Mouse (Mus musculus) ES-Bruce4 (cell line): Measurements from ENCODE around the gene Car10. TPM values are rescaled to one million over a fixed set of nuclear protein-coding genes. Genes with fewer than 3 reads are reported as not detected.

ENCODE experiments used
- H3K27ac ChIP-seq: 2 replicates; pipeline ENCODE4 v1.5.1; 2012; ENCODE audit warnings: low read length, inconsistent platforms; ENCODE audit not compliant: insufficient read depth
- H3K27me3 ChIP-seq: 2 replicates; pipeline ENCODE4 v1.6.1; 2012; ENCODE audit warnings: mild to moderate bottlenecking, low read length, inconsistent platforms; ENCODE audit not compliant: control insufficient read depth, poor library complexity, insufficient read depth, severe bottlenecking
- H3K36me3 ChIP-seq: 2 replicates; pipeline ENCODE4 v1.6.1; 2012; ENCODE audit warnings: inconsistent platforms, mild to moderate bottlenecking, low read length, moderate library complexity; ENCODE audit not compliant: control insufficient read depth, poor library complexity, insufficient read depth, severe bottlenecking
- H3K4me1 ChIP-seq: one replicate; pipeline ENCODE4 v1.8.1; 2011; ENCODE audit warnings: low read length; ENCODE audit not compliant: control insufficient read depth, insufficient read depth
- H3K4me3 ChIP-seq: 2 replicates; pipeline ENCODE4 v1.5.1; 2011; ENCODE audit warnings: low read depth, mild to moderate bottlenecking, low read length
- H3K9ac ChIP-seq: 2 replicates; pipeline ENCODE4 v1.6.1; 2012; ENCODE audit warnings: low read depth, mild to moderate bottlenecking, inconsistent platforms; ENCODE audit not compliant: poor library complexity, severe bottlenecking
- H3K9me3 ChIP-seq: replicated peaks from 2 replicates; pipeline ENCODE4 v1.6.1; 2012; ENCODE audit warnings: mild to moderate bottlenecking, low read length, inconsistent platforms; ENCODE audit not compliant: control insufficient read depth, poor library complexity, insufficient read depth, severe bottlenecking
- CTCF ChIP-seq: IDR thresholded peaks from one replicate; pipeline ENCODE4 v1.8.1; 2011; ENCODE audit warnings: low read depth, low read length
- EP300 ChIP-seq: IDR thresholded peaks from 2 replicates; pipeline ENCODE4 v1.6.1; 2011; ENCODE audit warnings: low read depth, low read length; ENCODE audit not compliant: insufficient read depth
- POLR2A ChIP-seq: IDR thresholded peaks from one replicate; pipeline ENCODE4 v1.8.1; 2011; ENCODE audit warnings: low read length; ENCODE audit not compliant: insufficient read depth
- polyA plus RNA-seq: library from polyadenylated mRNA; stranded (reverse); fragments of >200 nt; gene quantifications from 2 replicates; pipeline ENCODE4 v1.2.4, GENCODE M21; 2011; ENCODE audit warnings: low read depth; ENCODE audit not compliant: missing spikeins, insufficient read depth, insufficient read length

Gene Car10
- polyA plus RNA-seq, 1 experiment = not detected

DNA sequence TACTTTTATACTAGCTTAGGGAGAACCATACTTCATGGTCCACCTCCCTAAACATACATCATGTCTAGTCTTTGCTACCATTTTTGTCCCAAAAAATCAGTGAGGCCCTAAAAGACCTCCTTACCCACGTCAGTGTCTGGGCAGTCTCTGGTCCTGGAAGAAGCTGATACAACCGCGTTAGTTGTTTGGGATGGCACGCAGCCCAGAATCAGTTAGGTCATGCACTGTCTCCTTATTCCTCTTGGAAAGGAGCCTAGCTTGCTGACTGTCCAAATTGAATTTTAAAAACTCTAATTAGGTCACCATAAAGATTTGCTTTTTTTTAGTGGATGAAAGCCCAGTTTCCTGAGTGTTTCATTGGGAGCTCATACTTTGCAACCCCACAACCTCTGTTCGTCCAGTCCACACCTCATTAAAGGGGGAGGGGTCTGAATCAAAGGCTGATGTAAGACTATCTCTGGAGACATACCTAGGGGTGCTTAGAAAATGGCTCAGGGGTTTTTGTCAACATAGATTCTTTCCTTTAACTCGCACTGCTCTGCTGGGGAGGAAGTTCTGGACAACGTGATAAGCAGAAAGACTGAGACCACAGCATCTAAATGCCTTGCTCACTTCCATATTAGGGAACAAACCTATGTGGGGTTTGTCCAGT, 433.3 kb downstream of the Car10 start:
- TF ChIP-seq EP300 (no peak), CTCF (no peak), POLR2A (no peak)
- H3K9ac ChIP-seq = no peak overlapping the region

DNA sequence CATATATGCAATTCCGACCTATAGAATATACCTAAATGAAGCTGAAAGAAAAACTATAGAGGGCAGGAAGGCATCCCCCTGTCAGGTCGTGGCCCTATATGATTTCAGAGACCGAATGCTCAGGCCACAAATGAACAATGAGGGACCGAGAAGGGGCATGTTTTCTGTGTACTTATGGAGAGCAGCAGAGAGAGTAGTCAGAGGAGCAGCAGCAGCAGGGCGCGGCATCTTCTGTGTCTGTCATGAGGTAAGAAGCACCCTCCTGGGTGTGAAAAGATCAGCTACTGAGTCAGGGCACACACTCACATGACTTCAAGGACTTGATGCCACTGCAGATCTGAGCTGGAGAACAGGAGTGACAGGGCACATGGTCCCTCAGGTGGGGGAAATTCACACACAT, 438.4 kb downstream of the Car10 start:
- Histone ChIP-seq H3K9me3 (no peaks in the 10 kb centered on the region), H3K27ac (no peak overlapping the region), H3K27me3 (no peaks in the 10 kb centered on the region), H3K36me3 (no peaks in the 10 kb centered on the region), H3K4me1 (no peaks in the 10 kb centered on the region), H3K4me3 (no peak overlapping the region), H3K9ac (no peak overlapping the region)
- TF ChIP-seq CTCF = no peak
- no peak for TF ChIP-seq EP300
- no peak for TF ChIP-seq POLR2A

More for the DNA sequence above, 433.3 kb downstream of the Car10 start:
- Histone ChIP-seq H3K4me1 (no peaks in the 10 kb centered on the region), H3K27ac (no peak overlapping the region), H3K36me3 (no peaks in the 10 kb centered on the region), H3K27me3 (no peaks in the 10 kb centered on the region), H3K9me3 (no peaks in the 10 kb centered on the region), H3K4me3 (no peak overlapping the region)

DNA sequence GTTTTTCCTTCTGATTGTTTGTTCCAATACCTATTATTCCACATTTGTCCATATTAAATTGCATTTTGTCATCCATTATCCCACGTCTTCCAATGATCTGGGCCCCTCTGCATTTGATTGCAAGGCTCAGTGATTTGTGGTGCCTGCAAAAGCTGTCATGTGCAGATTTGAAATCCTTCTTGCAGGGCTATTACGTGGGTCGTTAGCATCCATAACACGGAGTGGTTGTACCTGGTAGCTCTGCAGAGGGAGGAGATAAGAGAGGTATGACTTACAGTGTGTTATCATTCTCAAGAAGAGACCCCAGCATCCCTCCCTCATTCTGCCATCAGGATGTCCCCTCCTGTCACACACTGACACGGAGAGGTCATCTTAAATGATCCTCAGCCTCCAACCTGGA, 451.1 kb downstream of the Car10 start:
- no peaks in the 10 kb centered on the region for H3K36me3 ChIP-seq
- H3K9ac ChIP-seq = no peak overlapping the region
- no peaks in the 10 kb centered on the region for H3K4me1 ChIP-seq
- H3K9me3 ChIP-seq = no peaks in the 10 kb centered on the region
- H3K27ac ChIP-seq = no peak overlapping the region
- H3K27me3 ChIP-seq = no peaks in the 10 kb centered on the region
- TF ChIP-seq CTCF (no peak), POLR2A (no peak), EP300 (no peak)
- H3K4me3 ChIP-seq = no peak overlapping the region

DNA sequence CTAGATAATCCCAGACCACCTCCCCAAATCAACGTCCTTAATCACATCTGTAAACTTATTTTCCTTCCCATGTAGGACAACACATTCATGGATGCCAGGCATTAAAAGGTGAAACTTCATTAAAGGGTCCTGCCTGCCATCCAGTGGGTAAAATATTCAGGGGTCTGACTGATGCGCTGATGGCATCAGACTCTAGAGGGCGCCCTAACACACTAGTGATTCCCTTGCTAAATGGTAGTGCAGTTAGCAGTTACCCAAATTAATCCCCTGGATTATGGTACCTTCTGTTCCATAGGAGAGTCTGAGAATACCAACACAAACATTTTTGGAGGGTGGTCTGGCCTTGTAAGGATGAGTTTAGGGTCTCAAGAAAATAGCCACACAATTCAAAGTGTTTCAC, 453.1 kb downstream of the Car10 start:
- Histone ChIP-seq H3K9me3 (no peaks in the 10 kb centered on the region), H3K36me3 (no peaks in the 10 kb centered on the region), H3K4me3 (no peak overlapping the region), H3K27ac (no peak overlapping the region), H3K27me3 (no peaks in the 10 kb centered on the region), H3K9ac (no peak overlapping the region), H3K4me1 (no peaks in the 10 kb centered on the region)
- TF ChIP-seq POLR2A = no peak
- TF ChIP-seq EP300 = no peak
- peak; percentile 47 for TF ChIP-seq CTCF

DNA sequence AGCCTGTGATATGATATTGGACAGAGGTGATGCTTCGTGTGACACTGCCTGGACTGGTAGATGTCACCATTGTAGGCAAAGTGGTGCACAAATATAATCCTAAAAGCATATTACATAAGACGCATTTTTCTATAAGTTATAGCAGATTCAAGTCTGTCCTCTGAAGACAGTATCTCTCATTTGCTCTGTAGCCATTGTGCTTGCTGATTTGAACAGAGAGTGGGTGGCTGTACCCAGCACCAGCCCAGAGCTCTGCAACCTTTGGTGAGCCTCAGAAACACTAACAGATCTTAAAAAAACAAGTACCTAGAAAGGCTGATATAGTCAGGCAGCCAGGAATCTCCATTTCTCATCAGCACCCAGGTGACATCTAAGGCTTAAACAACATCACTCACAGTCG, 461.3 kb downstream of the Car10 start:
- no peaks in the 10 kb centered on the region; the same call in 1 of the 2 replicates for H3K27me3 ChIP-seq
- H3K4me3 ChIP-seq = no peak overlapping the region
- no peaks in the 10 kb centered on the region for H3K36me3 ChIP-seq
- TF ChIP-seq CTCF = no peak
- no peak for TF ChIP-seq POLR2A
- TF ChIP-seq EP300 = no peak
- no peak overlapping the region for H3K9ac ChIP-seq
- 0 out of 2 replicates have a peak, but pooled peaks cover 2% of the 10 kb centered on the region for H3K9me3 ChIP-seq
- H3K4me1 ChIP-seq = no peaks in the 10 kb centered on the region
- no peak overlapping the region for H3K27ac ChIP-seq

DNA sequence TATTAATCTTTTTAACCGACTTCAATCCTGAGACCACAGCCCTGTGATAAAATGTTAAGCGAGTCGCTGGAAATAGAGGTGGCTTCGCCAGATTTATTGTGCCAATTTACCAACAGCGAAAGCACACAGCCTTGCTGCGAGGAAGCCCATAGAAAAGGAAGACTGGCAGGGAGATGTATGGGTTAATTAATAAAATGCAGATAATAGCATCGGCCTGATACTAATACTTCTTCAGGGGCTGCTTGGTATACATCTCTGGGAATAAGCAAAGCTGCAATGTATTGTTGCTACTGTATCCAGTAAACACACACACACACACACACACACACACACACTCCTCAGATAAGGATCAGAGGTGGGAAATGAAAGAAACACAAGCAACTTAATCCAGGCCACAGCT, 462.7 kb downstream of the Car10 start:
- no peak overlapping the region for H3K27ac ChIP-seq
- 0 out of 2 replicates have a peak, but pooled peaks cover 2% of the 10 kb centered on the region for H3K9me3 ChIP-seq
- H3K4me3 ChIP-seq = no peak overlapping the region
- H3K4me1 ChIP-seq = no peaks in the 10 kb centered on the region
- TF ChIP-seq POLR2A = no peak
- TF ChIP-seq EP300 = no peak
- no peak for TF ChIP-seq CTCF
- no peaks in the 10 kb centered on the region; the same call in 1 of the 2 replicates for H3K27me3 ChIP-seq
- no peaks in the 10 kb centered on the region for H3K36me3 ChIP-seq
- no peak overlapping the region for H3K9ac ChIP-seq
